Mouse (Mus musculus) kidney, adult 18-20 months (tissue): ENCODE results near the gene Il5ra.

Experiments used
- DNase-seq: peaks from one replicate; pipeline ENCODE4 v3.0.0; 2021

The Il5ra gene

GRCm38 (mm10) chr6:106748887-106749388, at the start of gene Il5ra:
Il5ra (minus strand) TSS chr6:106749037.
- DNase-seq = no peak

GRCm38 (mm10) chr6:106794094-106794814, 45.4 kb upstream of the Il5ra start:
- DNase-seq = no peak

DNA sequence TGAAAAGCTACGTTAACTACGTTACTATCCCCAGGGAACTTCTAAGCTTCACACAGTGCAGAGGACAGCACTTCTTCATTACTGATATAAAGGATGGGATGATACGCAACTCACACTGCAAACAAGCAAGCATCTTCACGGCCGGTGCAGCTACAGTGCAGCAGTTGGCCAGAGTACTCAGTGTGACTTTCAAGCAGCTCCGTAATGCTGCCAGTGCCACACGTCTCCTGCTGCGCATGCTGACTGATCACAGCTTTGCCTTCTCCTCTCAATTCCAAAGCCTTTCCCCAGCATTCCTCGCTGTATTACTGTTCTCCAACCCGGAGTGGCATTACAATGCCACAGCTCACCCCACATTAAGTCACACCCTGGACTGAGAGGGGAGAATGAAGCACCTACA, 44.8 kb upstream of the Il5ra start:
- no peak for DNase-seq

- no peak for DNase-seq
Observed at GRCm38 (mm10) chr6:106793088-106793487, 44.3 kb upstream of the Il5ra start.

DNA sequence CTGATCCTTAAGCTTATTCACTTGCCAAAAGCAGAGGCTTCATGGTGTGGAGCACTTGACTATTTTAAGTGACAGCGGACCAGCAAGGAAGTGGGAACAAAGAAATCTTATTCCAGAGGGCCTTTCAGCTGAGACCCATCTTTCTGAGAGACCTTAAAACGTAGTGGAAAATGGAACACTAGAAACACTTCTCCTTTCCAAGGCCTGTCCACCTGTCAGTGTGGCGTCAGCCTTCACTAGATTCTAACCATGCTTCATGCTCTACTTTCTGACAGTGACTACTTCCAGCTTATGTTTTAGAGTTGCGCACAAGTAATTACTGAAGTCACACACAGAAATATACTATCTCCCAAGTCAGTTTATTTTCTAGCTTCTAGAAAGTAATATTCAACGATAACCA, 43.6 kb upstream of the Il5ra start:
- no peak for DNase-seq

DNA sequence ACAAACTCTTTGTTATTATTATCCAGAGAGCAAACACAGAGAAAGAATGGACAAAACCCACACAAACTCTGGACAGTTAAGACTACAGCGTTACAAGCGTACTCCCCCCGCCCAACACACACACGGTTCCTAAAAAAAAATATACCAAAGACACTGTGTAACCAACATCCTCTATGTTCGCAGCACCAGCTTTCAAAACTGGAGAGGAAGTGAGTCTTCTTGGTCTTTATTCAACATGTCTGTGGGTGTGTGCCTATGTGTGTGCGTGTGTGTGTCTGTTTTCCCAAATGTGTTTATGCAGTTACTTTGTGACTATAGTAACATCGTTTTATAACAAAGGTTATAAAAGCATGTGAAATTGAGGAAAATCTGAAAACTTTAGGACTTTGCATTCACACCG, 42.6 kb upstream of the Il5ra start:
- no peak for DNase-seq

- no peak for DNase-seq
Observed at GRCm38 (mm10) chr6:106787138-106787537, 38.3 kb upstream of the Il5ra start.

DNA sequence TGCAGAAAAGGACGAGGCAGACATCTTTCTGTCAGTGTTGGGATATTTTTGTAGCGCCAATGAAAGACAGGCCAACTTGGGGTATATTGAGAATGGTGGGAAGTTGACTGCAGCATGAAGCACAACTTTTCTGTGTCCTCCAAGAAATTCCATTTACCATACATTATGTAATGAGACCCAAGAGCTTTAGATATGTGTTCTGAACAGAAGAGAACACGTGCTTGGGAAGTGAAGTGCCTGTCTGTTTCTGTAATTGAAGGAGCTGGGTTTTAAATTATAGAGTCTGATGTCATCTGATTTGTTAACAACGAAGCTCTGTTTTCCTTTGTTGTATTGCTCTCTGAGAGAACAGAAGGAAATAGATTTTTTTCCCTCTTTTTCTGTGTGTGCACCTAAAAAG, 21.2 kb upstream of the Il5ra start:
- DNase-seq = no peak

- no peak for DNase-seq
Observed at GRCm38 (mm10) chr6:106769290-106769866, 20.5 kb upstream of the Il5ra start.

GRCm38 (mm10) chr6:106768640-106769289, 19.9 kb upstream of the Il5ra start, which contains the start of gene Trnt1:
Trnt1 (plus strand) TSS chr6:106769120.
- peak; percentile 98 for DNase-seq

DNA sequence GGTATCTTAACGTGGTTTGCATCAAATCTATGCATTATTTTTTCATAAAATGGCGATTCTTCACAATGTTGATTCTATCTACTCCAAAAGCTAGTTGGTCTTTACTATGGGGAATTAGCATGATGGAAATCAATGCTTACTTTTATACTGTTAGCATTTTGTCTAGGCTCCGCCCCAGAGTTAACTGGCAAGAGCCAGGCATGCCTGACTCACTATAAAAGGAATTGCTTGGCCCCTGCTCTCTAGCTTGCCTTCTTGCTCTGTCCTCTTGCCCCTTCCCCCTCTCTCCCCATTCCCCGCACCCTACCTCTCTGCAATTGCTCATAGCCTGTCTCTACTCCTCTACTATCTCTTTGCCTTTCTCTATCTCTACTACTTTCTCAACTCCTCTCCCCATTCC, 17.9 kb upstream of the Il5ra start:
- DNase-seq = no peak

GRCm38 (mm10) chr6:106765892-106766291, 17.1 kb upstream of the Il5ra start:
- no peak for DNase-seq

GRCm38 (mm10) chr6:106761486-106761885, 12.6 kb upstream of the Il5ra start:
- DNase-seq = no peak

- DNase-seq = no peak
Observed at GRCm38 (mm10) chr6:106760473-106761218, 11.8 kb upstream of the Il5ra start.

DNA sequence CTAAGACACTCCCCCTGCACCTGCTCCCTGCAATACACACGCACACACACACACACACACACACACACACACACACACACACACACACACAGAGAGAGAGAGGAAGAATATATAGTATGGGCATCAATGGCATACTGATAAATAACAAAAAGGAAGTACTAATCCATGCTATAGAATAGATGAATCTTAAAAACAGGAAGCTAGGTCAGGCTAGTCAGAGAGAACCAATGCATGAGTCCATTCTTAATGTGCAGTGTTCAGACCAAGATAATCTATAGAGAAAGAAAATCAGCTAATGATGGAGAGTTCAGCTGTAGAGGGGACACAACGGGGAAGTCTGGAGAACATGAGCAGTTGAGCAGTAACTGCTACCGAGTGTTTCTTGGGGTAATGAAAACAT, 9.5 kb upstream of the Il5ra start:
- DNase-seq = no peak

GRCm38 (mm10) chr6:106750291-106750690, 1.5 kb upstream of the Il5ra start:
- no peak for DNase-seq

DNA sequence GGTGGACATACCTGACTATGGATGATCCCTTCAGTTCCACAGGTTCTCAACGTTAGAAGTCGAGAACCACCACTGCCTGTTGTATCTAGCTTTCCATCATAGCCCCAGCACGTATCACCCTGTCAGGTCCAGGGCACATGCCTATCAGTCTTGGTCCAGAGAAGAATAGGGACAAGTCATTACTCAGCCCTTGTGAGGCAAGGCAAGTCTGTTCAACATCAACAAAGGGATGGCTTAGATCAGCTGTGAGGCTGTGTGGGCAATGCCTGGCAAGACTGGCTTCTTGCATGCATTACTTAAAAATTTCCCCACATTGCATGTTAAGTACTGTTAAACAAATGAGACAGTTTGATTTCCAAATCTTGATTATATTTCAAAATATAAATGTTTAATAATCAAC, 1.0 kb downstream of the Il5ra start:
- DNase-seq = no peak

DNA sequence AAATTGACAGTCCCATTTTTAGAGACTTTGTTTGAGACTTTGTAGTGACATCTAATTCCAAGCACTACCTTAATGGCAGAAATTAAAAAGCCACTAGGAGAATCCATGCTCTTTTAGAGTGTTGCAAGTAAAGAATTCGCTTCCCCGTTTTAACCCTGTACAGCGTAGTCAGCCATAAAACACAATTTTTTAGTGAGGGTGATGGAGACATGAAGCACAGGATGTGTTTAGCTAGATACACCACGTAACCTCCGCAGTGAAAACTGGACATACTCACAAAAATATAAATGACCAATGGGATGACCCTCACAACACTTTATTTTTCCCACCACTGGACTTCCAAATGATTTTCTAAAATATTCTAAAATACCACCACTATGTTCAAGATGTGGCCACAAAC, 1.6 kb downstream of the Il5ra start:
- DNase-seq = no peak

DNA sequence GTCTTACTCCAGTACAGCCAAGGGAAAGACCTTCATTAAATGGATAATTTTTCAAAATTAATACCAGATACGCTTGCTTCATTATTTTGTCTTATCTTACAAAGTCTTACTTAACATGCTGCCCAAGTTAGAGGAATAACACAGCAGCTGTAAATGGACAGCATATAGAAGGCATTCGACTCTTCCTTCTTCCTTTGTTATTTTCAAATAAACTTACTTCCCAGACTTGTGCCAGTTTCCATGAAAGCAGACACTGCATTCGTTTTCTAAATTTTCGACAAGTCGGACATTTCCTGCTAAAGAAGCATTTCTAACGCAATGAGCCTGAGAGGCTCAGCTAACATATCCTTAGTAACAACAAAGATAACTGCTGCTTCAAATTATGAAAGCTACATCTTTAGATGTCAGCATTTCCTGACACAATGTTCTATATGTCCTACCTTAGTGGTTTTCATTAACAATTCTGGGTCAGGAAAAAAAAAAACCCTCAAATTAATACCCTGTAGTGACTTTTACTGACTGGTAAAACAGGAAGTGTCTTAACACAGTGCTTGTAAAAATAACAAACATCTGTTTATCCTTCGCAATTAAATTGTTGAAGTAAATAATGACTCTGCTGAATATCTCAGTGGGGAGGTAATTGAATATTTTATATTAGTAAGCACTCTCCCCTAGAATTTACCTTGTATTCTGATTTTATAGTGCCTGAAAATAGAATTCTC, 3.0 kb downstream of the Il5ra start:
- DNase-seq = no peak

GRCm38 (mm10) chr6:106743556-106744233, 5.1 kb downstream of the Il5ra start:
- DNase-seq = no peak

DNA sequence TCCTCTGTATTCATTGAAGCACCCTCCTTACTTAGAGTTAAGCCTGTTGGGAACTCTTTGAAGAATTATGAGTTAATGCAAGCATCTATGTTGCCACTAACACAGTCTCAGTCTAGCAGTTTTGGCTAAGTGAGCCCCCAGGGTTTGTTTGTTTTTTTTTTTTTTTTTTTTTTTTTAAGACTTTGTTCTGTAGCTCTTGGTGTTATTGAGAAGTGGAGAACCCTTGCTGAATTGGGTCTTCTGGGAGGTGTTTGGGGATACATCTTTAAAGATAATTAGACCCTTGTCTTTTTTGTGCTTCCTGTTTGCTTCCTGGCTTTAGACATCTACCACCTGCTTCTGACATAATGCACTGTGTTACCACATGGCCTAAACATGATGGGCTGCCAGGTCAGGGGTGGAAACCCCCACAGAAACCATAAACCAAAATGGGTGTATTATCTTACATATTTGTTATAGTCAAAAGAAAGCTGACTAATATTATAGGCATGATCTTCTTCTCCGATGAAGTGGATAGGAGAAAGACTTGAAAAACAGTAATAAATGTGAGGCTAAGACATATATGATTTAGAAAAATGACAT, 8.5 kb downstream of the Il5ra start:
- DNase-seq = no peak

GRCm38 (mm10) chr6:106738229-106738628, 10.6 kb downstream of the Il5ra start:
- no peak for DNase-seq
